Mouse (Mus musculus) brain, adult 10 weeks (tissue): ENCODE data around the gene Dleu7. TPM values are rescaled to one million over a fixed set of nuclear protein-coding genes. Genes with fewer than 3 reads are reported as not detected.

Experiments
- polyA plus RNA-seq: library from polyadenylated mRNA; stranded (reverse); fragments of 350-450 nt; fragmentation: Illumina TruSeq; extraction: RNeasy Lipid Tissue Mini Kit (QIAGEN cat#74804); gene quantifications from one replicate; pipeline ENCODE4 v1.2.3, GENCODE M21; 2015; ENCODE audit warnings: low read depth, low replicate concordance

The Dleu7 gene
- 14.7 TPM for polyA plus RNA-seq

GRCm38 (mm10) chr14:62292488-62293339, at the start of gene Dleu7, which contains the start of gene Rnaseh2b:
Dleu7 (minus strand) TSS chr14:62293047.
Rnaseh2b (plus strand) TSS chr14:62292589.

Other genes starting within 250 kb of the Dleu7 start
- gene Rnaseh2b, start 458 bp downstream of the Dleu7 start, polyA plus RNA-seq: 21.9 TPM
- gene Gucy1b2, start 163.2 kb upstream of the Dleu7 start, polyA plus RNA-seq: 0.27 TPM